Mouse (Mus musculus) CD4-positive, CD25-positive, alpha-beta regulatory T cell (primary cell): ENCODE results near the gene 2210408I21Rik. TPM values are rescaled to one million over a fixed set of nuclear protein-coding genes. Genes with fewer than 3 reads are reported as not detected.

Experiments
- polyA plus RNA-seq: library from polyadenylated mRNA; unstranded; fragments of 100-300 nt; shearing (Covaris generic); gene quantifications from one replicate; pipeline ENCODE4 v1.2.1, GENCODE M21; 2017

The 2210408I21Rik gene
- polyA plus RNA-seq, result 3.8 TPM

GRCm38 (mm10) chr13:77134931-77135620 is at the start of gene 2210408I21Rik, which contains the start of gene Slf1:
Gene 2210408I21Rik, plus strand, starts transcription at chr13:77135540.
Gene Slf1, minus strand, starts transcription at chr13:77135473.

Other genes with a start within 250 kb of the 2210408I21Rik start
- 25.5 TPM for gene Slf1, start 67 bp upstream of the 2210408I21Rik start, polyA plus RNA-seq